Mouse (Mus musculus): ENCODE measurements at regions not wholly inside any gene's neighbourhood (a gene's known extent, or its start where the extent isn't known, plus 50 kb on each side); places are given as distances from the start of the nearest gene placed in this dataset.

DNA sequence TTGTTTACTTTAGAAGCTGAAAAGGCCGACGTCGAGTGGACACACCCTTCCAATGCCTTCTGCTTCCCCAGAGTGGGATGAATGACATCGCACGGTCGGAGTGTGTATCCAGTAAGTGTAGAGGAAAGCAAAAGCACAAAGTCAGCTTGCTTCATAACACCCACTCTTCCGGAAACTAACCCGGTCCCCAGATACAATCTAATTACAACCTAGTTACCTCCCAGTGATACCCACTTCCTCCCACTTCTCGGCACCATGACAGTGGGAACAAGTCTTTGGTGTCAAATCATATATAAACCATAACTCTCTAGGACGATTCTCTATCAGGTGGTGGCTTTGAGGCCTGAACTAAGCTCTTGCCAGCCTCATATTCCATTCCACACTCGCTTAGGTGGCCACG lies 231.4 kb upstream of the A1bg start:
- TF ChIP-seq CTCF (IDR thresholded peaks at IDR 0.05; ENCODE audit: extremely low read depth, insufficient read depth, low read length): no peak
- no peak for TF ChIP-seq POLR2A (IDR thresholded peaks at IDR 0.05; ENCODE audit: extremely low read depth, insufficient read depth, low read length)
